Mouse (Mus musculus) liver, adult 2 months (tissue): ENCODE data around the gene Tpx2.

ENCODE experiments used
- CTCF ChIP-seq: fragments of 200-500 bp; IDR thresholded peaks from 2 replicates; pipeline ENCODE4 v1.5.1; 2011; ENCODE audit warnings: low read depth, low read length, control low read depth
- POLR2A ChIP-seq: fragments of 200-500 bp; IDR thresholded peaks from 2 replicates; pipeline ENCODE4 v1.6.1; 2011; ENCODE audit warnings: low read length, control low read depth; ENCODE audit not compliant: insufficient read depth; ENCODE audit errors: extremely low read depth

GRCm38 (mm10) chr2:152909848-152910247, 62.1 kb downstream of the Tpx2 start:
- TF ChIP-seq CTCF (no peak), POLR2A (no peak)
